Mouse (Mus musculus) ZHBTc4 (cell line): ENCODE measurements around the gene Psmd9.

ENCODE experiments used
- DNase-seq: peaks from one replicate; pipeline ENCODE4 v3.0.0-alpha.2; 2011; ENCODE audit warnings: low read depth, low spot score

The Psmd9 gene

DNA sequence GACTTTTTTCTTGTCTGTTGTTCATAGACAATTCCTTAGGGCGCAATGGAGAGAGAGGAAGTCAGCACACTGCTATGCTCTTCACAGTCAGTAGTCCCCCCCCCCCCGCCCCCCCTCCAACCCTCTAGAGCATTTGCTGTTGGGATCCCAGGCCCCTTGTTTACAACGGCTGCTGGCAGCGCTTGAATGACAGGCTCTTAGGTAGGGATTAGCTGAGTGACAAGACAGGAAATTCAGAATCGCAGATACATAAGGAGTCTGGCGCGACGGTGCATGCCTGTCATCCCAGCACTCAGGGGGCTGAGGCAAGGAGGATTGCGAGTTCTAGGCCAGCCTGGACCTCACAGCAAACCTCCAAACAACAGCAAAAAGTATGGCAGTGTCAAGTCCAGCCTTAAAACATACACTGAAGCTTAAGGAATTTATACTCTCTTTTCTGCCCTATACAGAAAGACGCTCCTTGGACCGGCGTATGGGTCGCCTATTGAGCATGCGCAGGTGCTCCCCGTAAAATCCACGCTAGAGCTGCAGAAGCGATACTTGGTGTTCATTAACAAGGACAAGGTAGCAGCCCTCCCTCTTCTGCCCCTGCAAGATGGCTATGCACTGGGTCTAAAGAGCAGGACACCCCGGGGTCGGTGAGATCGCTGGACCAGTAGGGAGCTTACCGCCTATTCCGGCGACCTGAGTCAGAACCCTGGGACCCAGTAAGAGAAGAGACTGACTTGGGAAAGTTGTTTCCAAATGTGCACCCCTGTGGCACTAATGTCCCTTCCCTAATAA lies 128.0 kb downstream of the Psmd9 start:
- DNase-seq = no peak

GRCm38 (mm10) chr5:123297830-123298229 lies 128.6 kb downstream of the Psmd9 start:
- no peak for DNase-seq

DNA sequence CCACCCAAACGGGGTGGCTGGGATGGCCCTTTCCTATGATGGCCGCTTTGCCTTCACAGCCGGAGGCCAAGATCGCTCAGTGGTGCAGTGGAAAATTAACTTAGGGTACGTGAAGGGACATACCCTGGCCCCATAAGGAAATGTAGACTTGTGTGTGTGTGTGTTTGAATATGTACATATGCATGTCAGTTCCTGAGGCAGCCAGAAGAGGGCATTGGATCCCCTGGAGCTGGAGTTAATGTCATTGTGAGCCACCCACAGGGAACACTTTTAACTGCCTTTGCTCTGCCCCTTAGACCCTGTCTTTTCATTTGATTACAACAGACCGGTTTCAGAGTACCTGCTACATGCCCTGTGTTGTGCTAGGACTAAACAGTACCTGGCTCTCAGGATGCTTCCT lies 129.3 kb downstream of the Psmd9 start:
- DNase-seq = peak; percentile 78
